Mouse (Mus musculus) left cerebral cortex, adult 11 months (tissue): ENCODE data around the gene Tnfrsf22.
"Not testable (repeated sequence)": the region's sequence is repeated elsewhere in the genome, so short reads cannot be mapped to it uniquely, and the experiment has no call there.

Experiments
- DNase-seq: peaks from one replicate; pipeline ENCODE4 v3.0.0; 2022; ENCODE audit warnings: low spot score

The Tnfrsf22 gene

GRCm38 (mm10) chr7:143649034-143649768 is at the start of gene Tnfrsf22:
Gene Tnfrsf22, minus strand, starts transcription at chr7:143649661.
- peak; percentile 50 for DNase-seq

- DNase-seq, result no peak
These were observed 46.7 kb upstream of the Tnfrsf22 start for GRCm38 (mm10) chr7:143696140-143696539.

GRCm38 (mm10) chr7:143694550-143694949 is 45.1 kb upstream of the Tnfrsf22 start:
- DNase-seq, result no peak

- no peak for DNase-seq
These were observed 43.5 kb upstream of the Tnfrsf22 start for GRCm38 (mm10) chr7:143692746-143693510.

GRCm38 (mm10) chr7:143691909-143692308 is 42.4 kb upstream of the Tnfrsf22 start:
- no peak for DNase-seq

GRCm38 (mm10) chr7:143691181-143691580 is 41.7 kb upstream of the Tnfrsf22 start:
- no peak for DNase-seq

GRCm38 (mm10) chr7:143689946-143690345 is 40.5 kb upstream of the Tnfrsf22 start:
- no peak for DNase-seq

- DNase-seq, result no peak
These were observed 40.0 kb upstream of the Tnfrsf22 start for GRCm38 (mm10) chr7:143689481-143689880.

- not testable (repeated sequence) for DNase-seq
These were observed 37.2 kb upstream of the Tnfrsf22 start for GRCm38 (mm10) chr7:143686676-143687075.

- not testable (repeated sequence) for DNase-seq
These were observed 36.7 kb upstream of the Tnfrsf22 start for GRCm38 (mm10) chr7:143686191-143686590.

- DNase-seq, result peak; percentile 63
These were observed 36.1 kb upstream of the Tnfrsf22 start, which contains the start of gene Tnfrsf23 for GRCm38 (mm10) chr7:143685359-143686067. Gene Tnfrsf23, minus strand, starts transcription at chr7:143685872.

- DNase-seq, result not testable (repeated sequence)
These were observed 35.1 kb upstream of the Tnfrsf22 start for GRCm38 (mm10) chr7:143684569-143684968.

GRCm38 (mm10) chr7:143681566-143681965 is 32.1 kb upstream of the Tnfrsf22 start:
- no peak for DNase-seq

- not testable (repeated sequence) for DNase-seq
These were observed 31.4 kb upstream of the Tnfrsf22 start for GRCm38 (mm10) chr7:143680836-143681235.

GRCm38 (mm10) chr7:143679650-143680049 is 30.2 kb upstream of the Tnfrsf22 start:
- DNase-seq, result not testable (repeated sequence)

GRCm38 (mm10) chr7:143666427-143667311 is 17.2 kb upstream of the Tnfrsf22 start:
- DNase-seq, result no peak

GRCm38 (mm10) chr7:143663470-143663869 is 14.0 kb upstream of the Tnfrsf22 start:
- DNase-seq, result no peak

GRCm38 (mm10) chr7:143660797-143661196 is 11.3 kb upstream of the Tnfrsf22 start:
- no peak for DNase-seq

GRCm38 (mm10) chr7:143649769-143650346 is 397 bp upstream of the Tnfrsf22 start:
- not testable (repeated sequence) for DNase-seq

- DNase-seq, result not testable (repeated sequence)
These were observed 5.5 kb downstream of the Tnfrsf22 start for GRCm38 (mm10) chr7:143643949-143644348.

- DNase-seq, result no peak
These were observed 12.8 kb downstream of the Tnfrsf22 start for GRCm38 (mm10) chr7:143636674-143637073.
